14 mouse cellular contexts compared by ENCODE assay signal in genomic region chrX:33930216-33930615, GRCm38 (mm10). TPM values are rescaled to one million over a fixed set of nuclear protein-coding genes. Genes with fewer than 3 reads are reported as not detected.
"Had no signal": no experiment of that assay in that cellular context is flagged by ENCODE, and none has a peak within 500 bp of the region (broad histone marks: within the 10 kb centered on the region; RNA-seq: fewer than 3 reads in every experiment).

No protein-coding gene starts in this region.

RNA-seq across cellular contexts. Expression of gene Btbd35f6, which starts 26.1 kb away (rescaled TPM):
- polyA plus RNA-seq: neural tube, embryonic 11.5 days; neural tube, embryonic 12.5 days; neural tube, embryonic 13.5 days; neural tube, embryonic 14.5 days; neural tube, embryonic 15.5 days; small intestine, adult 2 months; spleen, adult 2 months; stomach, embryonic 14.5 days; stomach, embryonic 15.5 days; stomach, embryonic 16.5 days; stomach, postnatal 0 days; thymus, adult 2 months; thymus, postnatal 0 days had no signal

RNA-seq across cellular contexts. Expression of gene Gm21870, which starts 56.4 kb away (rescaled TPM):
- polyA plus RNA-seq: neural tube, embryonic 11.5 days; neural tube, embryonic 12.5 days; neural tube, embryonic 13.5 days; neural tube, embryonic 14.5 days; neural tube, embryonic 15.5 days; small intestine, adult 2 months; spleen, adult 2 months; stomach, embryonic 14.5 days; stomach, embryonic 15.5 days; stomach, embryonic 16.5 days; stomach, postnatal 0 days; testis, adult 2 months; thymus, adult 2 months; thymus, postnatal 0 days had no signal
